Mouse (Mus musculus) hindbrain, embryonic 16.5 days (tissue): Measurements from ENCODE around the gene Myh9. TPM values are rescaled to one million over a fixed set of nuclear protein-coding genes. Genes with fewer than 3 reads are reported as not detected.

ENCODE experiments used
- ATAC-seq: fragments of 200-750 bp; cut with Nextera tagmentation; 2 replicates; pipeline ENCODE4 v1.8.0; 2017; ENCODE audit warnings: moderate TSS enrichment, moderate library complexity
- H3K27ac ChIP-seq: fragments of 300-500 bp; sonication (generic); 2 replicates; pipeline ENCODE4 v1.5.1; 2014; ENCODE audit warnings: low read depth, mild to moderate bottlenecking, control low read depth, low read length, moderate library complexity
- H3K27me3 ChIP-seq: fragments of 300-500 bp; sonication (generic); replicated peaks from 2 replicates; pipeline ENCODE4 v1.6.1; 2014; ENCODE audit warnings: low read length; ENCODE audit not compliant: control insufficient read depth, insufficient read depth
- H3K36me3 ChIP-seq: fragments of 300-500 bp; sonication (generic); 2 replicates; pipeline ENCODE4 v1.6.1; 2014; ENCODE audit warnings: mild to moderate bottlenecking, low read length, moderate library complexity, mixed read lengths; ENCODE audit not compliant: control insufficient read depth, insufficient read depth
- H3K4me1 ChIP-seq: fragments of 300-500 bp; sonication (generic); 2 replicates; pipeline ENCODE4 v1.6.1; 2014; ENCODE audit warnings: low read depth, low read length; ENCODE audit not compliant: control insufficient read depth, insufficient read depth
- H3K4me2 ChIP-seq: fragments of 300-500 bp; sonication (generic); 2 replicates; pipeline ENCODE4 v1.6.1; 2014; ENCODE audit warnings: mild to moderate bottlenecking, low read length, control low read depth, moderate library complexity
- H3K4me3 ChIP-seq: fragments of 300-500 bp; sonication (generic); 2 replicates; pipeline ENCODE4 v1.5.1; 2014; ENCODE audit warnings: mild to moderate bottlenecking, low read length, control low read depth, moderate library complexity
- H3K9ac ChIP-seq: fragments of 300-500 bp; sonication (generic); 2 replicates; pipeline ENCODE4 v1.6.1; 2014; ENCODE audit warnings: low read depth, mild to moderate bottlenecking, control low read depth, low read length, moderate library complexity
- H3K9me3 ChIP-seq: fragments of 300-500 bp; sonication (generic); 2 replicates; pipeline ENCODE4 v1.6.1; 2014; ENCODE audit warnings: mild to moderate bottlenecking, low read length, moderate library complexity; ENCODE audit not compliant: control insufficient read depth
- WGBS: fragments of 180-500 bp; shearing (Covaris S2); extraction: QIAGEN DNeasy Blood & Tissue Kit; methylation state at CpG from one replicate; pipeline ENCODE4 v1.1.7; 2014; 5-methylcytosine and 5-hydroxymethylcytosine counted together
- polyA plus RNA-seq: library from polyadenylated mRNA; unstranded; fragments of >200 nt; fragmentation: Nextera tagmentation; extraction: Ambion mirVana; gene quantifications from 2 replicates; pipeline ENCODE4 v1.2.1, GENCODE M21; 2015

The Myh9 gene
- polyA plus RNA-seq, 1 experiment from 2014 or later = 8.4 TPM

GRCm38 (mm10) chr15:77794138-77794907, 47.7 kb downstream of the Myh9 start:
- no peaks in the 10 kb centered on the region for H3K9me3 ChIP-seq
- peaks cover 13% of the 10 kb centered on the region for H3K4me1 ChIP-seq
- WGBS = 89% methylated on average over 13 of the region's 13 CpGs
- no peaks in the 10 kb centered on the region for H3K27me3 ChIP-seq
- H3K9ac ChIP-seq = no peak overlapping the region
- no peak for ATAC-seq
- no peak overlapping the region for H3K4me2 ChIP-seq
- no peak overlapping the region for H3K27ac ChIP-seq
- H3K36me3 ChIP-seq = peaks cover 10% of the 10 kb centered on the region
- H3K4me3 ChIP-seq = no peak overlapping the region

- Histone ChIP-seq H3K4me3 (no peak overlapping the region), H3K27ac (no peak overlapping the region), H3K4me2 (no peak overlapping the region), H3K9ac (no peak overlapping the region), H3K9me3 (no peaks in the 10 kb centered on the region), H3K36me3 (peaks cover 11% of the 10 kb centered on the region), H3K27me3 (no peaks in the 10 kb centered on the region), H3K4me1 (peaks cover 8% of the 10 kb centered on the region)
- no peak for ATAC-seq
- 87% methylated on average over 7 of the region's 7 CpGs for WGBS
Observed at GRCm38 (mm10) chr15:77793554-77793953, 48.4 kb downstream of the Myh9 start.

- H3K27me3 ChIP-seq = no peaks in the 10 kb centered on the region
- no peak overlapping the region for H3K4me3 ChIP-seq
- WGBS = 83% methylated on average over 4 of the region's 4 CpGs
- ATAC-seq = no peak
- H3K4me2 ChIP-seq = no peak overlapping the region
- no peaks in the 10 kb centered on the region for H3K9me3 ChIP-seq
- H3K9ac ChIP-seq = no peak overlapping the region
- H3K27ac ChIP-seq = no peak overlapping the region
- peaks cover 14% of the 10 kb centered on the region for H3K36me3 ChIP-seq
- H3K4me1 ChIP-seq = peaks cover 3% of the 10 kb centered on the region; the same call in 1 of the 2 replicates
Observed at GRCm38 (mm10) chr15:77793094-77793493, 48.9 kb downstream of the Myh9 start.

GRCm38 (mm10) chr15:77792056-77792455, 49.9 kb downstream of the Myh9 start:
- Histone ChIP-seq H3K9ac (no peak overlapping the region), H3K4me2 (no peak overlapping the region), H3K4me1 (no peaks in the 10 kb centered on the region), H3K4me3 (no peak overlapping the region), H3K9me3 (no peaks in the 10 kb centered on the region), H3K27me3 (no peaks in the 10 kb centered on the region), H3K27ac (no peak overlapping the region), H3K36me3 (peaks cover 18% of the 10 kb centered on the region)
- ATAC-seq = no peak
- WGBS = 77% methylated on average over 9 of the region's 9 CpGs

GRCm38 (mm10) chr15:77790656-77791405, 51.1 kb downstream of the Myh9 start:
- WGBS = 89% methylated on average over 21 of the region's 21 CpGs

GRCm38 (mm10) chr15:77789186-77789585, 52.8 kb downstream of the Myh9 start:
- no peak overlapping the region for H3K9ac ChIP-seq
- H3K36me3 ChIP-seq = peaks cover 30% of the 10 kb centered on the region
- 83% methylated on average over 3 of the region's 3 CpGs for WGBS
- H3K4me3 ChIP-seq = no peak overlapping the region
- no peaks in the 10 kb centered on the region for H3K27me3 ChIP-seq
- no peaks in the 10 kb centered on the region for H3K4me1 ChIP-seq
- no peak overlapping the region for H3K27ac ChIP-seq
- H3K9me3 ChIP-seq = no peaks in the 10 kb centered on the region
- ATAC-seq = no peak
- no peak overlapping the region for H3K4me2 ChIP-seq

More at GRCm38 (mm10) chr15:77790656-77791405, 51.1 kb downstream of the Myh9 start:
- Histone ChIP-seq H3K9ac (no peak overlapping the region), H3K36me3 (peaks cover 26% of the 10 kb centered on the region), H3K27ac (no peak overlapping the region), H3K4me2 (no peak overlapping the region), H3K9me3 (no peaks in the 10 kb centered on the region), H3K27me3 (no peaks in the 10 kb centered on the region), H3K4me3 (no peak overlapping the region), H3K4me1 (no peaks in the 10 kb centered on the region)
- no peak for ATAC-seq

- Histone ChIP-seq H3K4me2 (no peak overlapping the region), H3K4me1 (no peaks in the 10 kb centered on the region), H3K27ac (no peak overlapping the region), H3K9me3 (no peaks in the 10 kb centered on the region), H3K36me3 (peaks cover 33% of the 10 kb centered on the region), H3K9ac (no peak overlapping the region), H3K4me3 (no peak overlapping the region), H3K27me3 (no peaks in the 10 kb centered on the region)
- WGBS = 80% methylated on average over 6 of the region's 6 CpGs
- no peak for ATAC-seq
Observed at GRCm38 (mm10) chr15:77788356-77788755, 53.6 kb downstream of the Myh9 start.

GRCm38 (mm10) chr15:77785807-77786206, 56.2 kb downstream of the Myh9 start:
- ATAC-seq = no peak
- WGBS = 86% methylated on average over 1 of the region's 1 CpGs
- Histone ChIP-seq H3K27me3 (no peaks in the 10 kb centered on the region), H3K9me3 (no peaks in the 10 kb centered on the region), H3K4me2 (no peak overlapping the region), H3K36me3 (peaks cover 45% of the 10 kb centered on the region), H3K9ac (no peak overlapping the region), H3K4me3 (no peak overlapping the region), H3K4me1 (no peaks in the 10 kb centered on the region), H3K27ac (no peak overlapping the region)

- WGBS = 79% methylated on average over 22 of the region's 22 CpGs
- H3K9me3 ChIP-seq = no peaks in the 10 kb centered on the region
- H3K9ac ChIP-seq = no peak overlapping the region
- no peaks in the 10 kb centered on the region for H3K4me1 ChIP-seq
- H3K27ac ChIP-seq = no peak overlapping the region
- H3K4me2 ChIP-seq = no peak overlapping the region
- ATAC-seq = no peak
- peaks cover 44% of the 10 kb centered on the region for H3K36me3 ChIP-seq
- no peaks in the 10 kb centered on the region for H3K27me3 ChIP-seq
- no peak overlapping the region for H3K4me3 ChIP-seq
Observed at GRCm38 (mm10) chr15:77784039-77784824, 57.7 kb downstream of the Myh9 start.
